Mouse (Mus musculus): ENCODE measurements around the gene Atp2a3.

DNA sequence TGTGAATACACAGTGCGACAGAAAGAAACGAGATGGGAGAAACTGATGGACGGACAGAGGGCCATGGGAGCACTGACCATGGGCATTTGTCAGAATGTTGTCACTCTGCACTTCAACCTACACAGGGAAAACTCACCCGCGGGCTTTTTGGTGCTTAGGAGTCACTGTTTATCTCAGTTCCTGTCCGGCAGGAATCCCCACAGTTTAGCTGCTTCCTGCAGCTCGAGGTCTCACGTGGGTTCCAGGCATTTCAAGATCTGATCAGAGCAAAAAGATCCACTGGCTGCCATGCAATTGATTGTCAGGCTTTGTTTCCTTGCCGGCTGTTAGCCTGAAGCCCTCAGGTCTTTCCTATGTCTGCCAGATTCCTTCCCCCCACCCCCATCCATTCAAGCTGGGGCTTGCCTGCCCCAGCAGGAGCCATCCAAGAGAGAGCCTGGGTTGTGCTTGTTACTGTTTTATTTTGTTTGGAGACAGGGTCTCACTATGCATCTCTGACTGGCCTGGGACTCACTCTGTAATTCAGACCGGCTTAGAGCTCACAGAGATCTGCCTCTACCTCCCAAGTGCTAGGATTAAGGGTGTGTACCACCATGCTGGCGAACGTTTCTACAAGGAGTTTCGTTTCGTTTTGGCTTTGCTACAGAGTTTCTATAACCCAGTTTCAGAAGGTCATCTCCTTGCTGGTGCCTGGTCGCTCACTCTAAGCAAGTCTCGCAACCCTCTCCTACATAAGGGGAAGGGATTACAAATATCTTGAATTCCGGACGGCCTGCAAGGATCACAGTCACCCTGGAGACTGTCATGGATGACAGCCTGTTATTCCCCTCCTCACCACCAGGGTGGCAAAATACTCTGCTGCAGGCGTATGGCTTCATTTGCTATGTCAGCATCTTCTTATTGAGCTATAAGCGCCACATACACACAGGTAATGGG, 20.5 kb upstream of the Atp2a3 start:
- TF ChIP-seq CTCF (IDR thresholded peaks at IDR 0.05; ENCODE audit: borderline replicate concordance, extremely low read depth, insufficient read depth, insufficient read length) (peak; percentile 73; the same call in 1 of the 2 replicates), POLR2A (IDR thresholded peaks at IDR 0.05; ENCODE audit: borderline replicate concordance, extremely low read depth, insufficient read depth, insufficient read length, poor library complexity, severe bottlenecking) (no peak)
